Mouse (Mus musculus) adrenal gland, postnatal 14 days (tissue): ENCODE measurements around the gene Zp1. TPM values are rescaled to one million over a fixed set of nuclear protein-coding genes. Genes with fewer than 3 reads are reported as not detected.

Experiments used
- DNase-seq: peaks from one replicate; pipeline ENCODE4 v3.0.0; 2021; ENCODE audit warnings: mixed read lengths
- long read RNA-seq, 2 experiments: library from polyadenylated mRNA; stranded (forward); transcript quantifications; one replicate each; pipeline ENCODE4 v2.0.0; 2021
- total RNA-seq: library from RNA; stranded (reverse); gene quantifications from 2 replicates; pipeline ENCODE4 v1.2.3, GENCODE M21; 2021

Zp1 gene
- total RNA-seq = not detected in 2 replicates
- long read RNA-seq, experiment 1 = 0 reads
- long read RNA-seq, experiment 2 = 0 reads

DNA sequence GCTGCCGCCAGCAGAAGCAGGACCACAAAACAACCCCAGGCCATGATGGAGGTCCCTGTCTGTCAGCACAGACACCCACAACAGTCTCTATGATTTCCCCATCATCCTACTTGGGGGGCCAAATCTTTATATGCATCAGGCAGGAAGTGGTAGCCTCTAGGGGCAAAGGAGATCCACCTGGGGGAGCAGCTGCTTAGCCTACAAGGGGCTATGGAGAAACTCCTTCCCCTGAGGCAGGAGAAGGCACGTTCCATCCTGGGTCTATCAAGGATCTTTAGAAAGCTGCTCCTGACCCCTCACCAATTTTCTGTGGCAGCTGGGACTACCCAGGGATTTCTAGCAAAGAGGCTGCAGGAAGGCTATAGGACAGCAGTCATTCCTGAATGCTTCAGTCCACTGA is at the start of gene Zp1:
Zp1 (minus strand) TSS at position 101 of the 400 bp plus-strand sequence.
- DNase-seq = no peak

- peak; percentile 85 for DNase-seq
Measured at GRCm38 (mm10) chr19:10968578-10968977, 48.1 kb upstream of the Zp1 start.

GRCm38 (mm10) chr19:10965721-10966120 is 45.3 kb upstream of the Zp1 start:
- peak; percentile 60 for DNase-seq

- no peak for DNase-seq
Measured at GRCm38 (mm10) chr19:10959978-10960346, 39.5 kb upstream of the Zp1 start.

DNA sequence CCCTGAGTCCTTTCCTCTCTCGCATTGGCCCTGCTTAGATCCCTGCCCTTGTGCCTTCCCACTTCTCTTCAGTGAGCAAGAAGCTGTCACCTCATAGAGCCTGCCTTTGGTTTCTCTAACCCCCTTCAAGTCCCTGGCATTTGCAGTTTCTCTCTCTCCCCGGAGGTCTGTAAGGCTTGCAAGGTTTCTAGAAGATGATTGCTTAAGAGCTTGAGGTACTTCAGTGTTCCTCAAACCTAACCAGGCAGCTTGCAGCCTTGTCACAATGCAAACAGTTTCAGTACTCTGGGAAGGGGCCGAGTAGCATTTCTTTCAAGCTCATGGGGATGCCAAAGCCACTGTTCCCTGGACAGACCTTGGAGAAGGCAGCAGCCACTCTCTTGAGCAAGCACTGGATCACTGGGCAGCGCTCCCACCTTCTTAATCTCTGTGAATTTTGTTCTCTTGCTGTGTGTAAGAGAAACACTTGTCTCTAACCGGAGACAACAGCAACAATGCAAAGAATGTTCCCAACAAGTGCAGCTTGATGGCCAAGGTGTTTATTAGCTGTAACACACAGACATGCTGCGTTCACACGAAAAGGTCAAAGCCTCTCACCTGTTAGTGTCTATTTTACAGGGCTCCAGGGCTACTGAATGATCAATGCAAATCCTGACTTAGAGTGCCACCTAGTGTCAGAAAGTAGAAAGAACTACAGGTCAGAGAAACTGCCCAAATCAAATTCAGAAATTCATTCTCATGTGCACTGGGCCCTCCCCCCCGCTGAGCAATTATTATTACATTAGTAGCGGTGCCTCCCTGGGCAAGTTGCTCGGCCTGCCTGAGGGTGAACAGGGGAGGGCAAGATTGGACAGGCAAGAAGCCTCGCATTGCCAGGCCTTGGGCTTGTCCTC is 38.9 kb upstream of the Zp1 start:
- DNase-seq = peak; percentile 57

- peak; percentile 52 for DNase-seq
Measured at GRCm38 (mm10) chr19:10952021-10952939, 31.8 kb upstream of the Zp1 start.

DNA sequence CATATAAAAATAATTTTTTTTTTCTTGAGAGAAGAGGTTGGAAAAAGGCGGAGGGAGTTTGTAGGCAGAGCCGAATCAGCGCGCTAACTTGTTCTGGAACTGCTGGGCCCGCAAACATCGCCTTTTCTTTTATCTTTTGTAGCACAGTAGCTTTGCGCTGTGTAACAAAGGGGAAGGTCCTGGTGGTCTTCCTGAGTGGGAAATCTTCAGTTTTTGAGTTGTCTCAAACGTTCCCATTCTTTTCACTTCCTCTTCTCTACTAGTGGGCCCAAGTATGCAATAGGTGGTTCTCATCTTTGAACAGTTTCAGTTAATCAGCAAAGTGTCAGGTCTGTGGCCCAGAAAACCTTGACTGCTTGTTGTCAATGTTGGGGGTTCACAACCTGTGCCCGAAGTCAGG is 29.1 kb upstream of the Zp1 start:
- DNase-seq = no peak

GRCm38 (mm10) chr19:10949112-10949511 is 28.7 kb upstream of the Zp1 start, which contains the start of gene Ccdc86:
TSS of gene Ccdc86 (minus strand) at chr19:10949266.
- peak; percentile 98 for DNase-seq

- peak; percentile 44 for DNase-seq
Measured at GRCm38 (mm10) chr19:10948416-10948815, 28.0 kb upstream of the Zp1 start.

DNA sequence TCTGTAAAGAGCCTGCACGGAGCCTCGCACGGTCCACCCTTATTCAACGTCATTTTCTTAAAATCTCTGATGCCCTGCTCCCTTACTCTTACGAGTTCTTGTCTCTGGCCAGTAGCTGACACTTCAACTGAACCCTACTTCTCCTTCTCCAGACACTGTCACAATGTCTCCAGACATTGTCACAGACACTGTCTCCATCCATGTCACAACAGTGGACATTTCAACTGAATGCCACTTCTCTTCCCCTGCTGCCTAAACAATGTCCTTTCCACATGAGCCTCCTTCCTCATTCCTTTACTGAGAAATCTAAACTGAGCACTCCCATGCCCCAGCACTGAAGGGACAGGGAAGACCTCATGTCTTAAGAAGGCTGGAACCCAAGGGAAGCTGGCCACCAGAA is 26.8 kb upstream of the Zp1 start:
- DNase-seq = no peak

DNA sequence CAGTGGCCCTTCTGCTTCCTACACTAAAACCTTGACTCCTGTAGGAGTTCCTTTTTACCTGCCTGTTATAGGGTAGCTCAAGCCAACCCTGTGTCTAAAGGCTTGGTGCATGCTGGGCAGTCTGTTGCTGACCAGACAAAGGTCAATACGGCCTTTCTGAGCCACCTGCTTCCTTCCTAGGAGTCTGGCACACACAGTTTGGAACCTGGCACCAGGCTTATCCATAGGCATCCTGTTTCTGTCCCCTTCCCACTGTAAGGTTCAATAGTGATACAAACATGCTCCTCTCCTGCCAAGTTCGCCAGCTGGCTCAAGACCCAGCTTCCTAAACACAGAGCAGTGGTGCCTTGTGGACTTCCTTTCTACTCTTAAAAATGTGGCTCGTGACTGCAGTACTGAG is 26.1 kb upstream of the Zp1 start:
- DNase-seq = no peak

DNA sequence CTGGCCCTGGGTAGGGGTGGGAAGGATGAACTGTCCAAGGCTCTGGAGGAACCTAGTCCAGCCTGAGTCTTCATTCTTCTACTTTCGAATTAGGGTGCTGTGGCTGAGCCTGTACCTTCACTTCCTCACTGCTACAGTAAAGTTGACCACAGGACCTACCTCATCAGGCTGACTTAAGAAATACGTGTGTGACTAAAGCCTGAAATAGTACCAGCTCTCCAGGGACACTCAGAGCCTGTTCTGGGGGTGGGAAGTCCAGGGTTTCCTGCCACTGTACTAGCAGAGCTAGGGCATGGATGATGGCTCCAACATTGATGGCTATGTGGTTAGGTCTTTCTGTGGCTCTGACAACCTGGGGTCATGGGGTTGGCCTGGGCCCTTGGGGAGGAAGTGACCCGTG is 23.5 kb upstream of the Zp1 start:
- no peak for DNase-seq

DNA sequence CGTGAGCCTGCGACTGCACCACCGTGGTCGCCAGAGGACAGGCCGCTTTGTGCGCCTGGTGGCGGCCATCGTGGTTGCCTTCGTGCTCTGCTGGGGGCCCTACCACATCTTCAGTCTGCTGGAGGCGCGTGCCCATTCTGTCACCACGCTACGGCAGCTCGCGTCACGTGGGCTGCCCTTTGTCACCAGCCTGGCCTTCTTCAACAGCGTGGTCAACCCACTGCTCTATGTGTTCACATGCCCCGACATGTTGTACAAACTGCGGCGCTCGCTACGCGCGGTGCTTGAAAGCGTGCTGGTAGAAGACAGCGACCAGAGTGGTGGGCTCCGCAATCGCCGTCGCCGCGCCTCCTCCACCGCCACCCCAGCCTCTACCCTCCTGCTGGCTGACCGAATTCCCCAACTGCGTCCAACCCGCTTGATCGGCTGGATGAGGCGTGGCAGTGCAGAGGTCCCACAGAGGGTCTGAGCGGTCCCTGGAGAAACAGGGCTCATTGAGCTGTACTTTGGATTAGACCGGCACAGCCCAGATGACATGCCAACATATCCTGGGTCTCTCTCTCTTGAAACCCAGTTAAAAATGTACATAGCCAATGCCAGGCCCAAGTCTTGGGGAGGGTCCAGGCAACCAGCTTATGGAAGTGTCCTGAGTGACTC is 20.5 kb upstream of the Zp1 start:
- peak; percentile 24 for DNase-seq

GRCm38 (mm10) chr19:10940097-10940800 is 19.8 kb upstream of the Zp1 start:
- peak; percentile 85 for DNase-seq

- DNase-seq = no peak
Measured at GRCm38 (mm10) chr19:10938771-10939170, 18.3 kb upstream of the Zp1 start.

DNA sequence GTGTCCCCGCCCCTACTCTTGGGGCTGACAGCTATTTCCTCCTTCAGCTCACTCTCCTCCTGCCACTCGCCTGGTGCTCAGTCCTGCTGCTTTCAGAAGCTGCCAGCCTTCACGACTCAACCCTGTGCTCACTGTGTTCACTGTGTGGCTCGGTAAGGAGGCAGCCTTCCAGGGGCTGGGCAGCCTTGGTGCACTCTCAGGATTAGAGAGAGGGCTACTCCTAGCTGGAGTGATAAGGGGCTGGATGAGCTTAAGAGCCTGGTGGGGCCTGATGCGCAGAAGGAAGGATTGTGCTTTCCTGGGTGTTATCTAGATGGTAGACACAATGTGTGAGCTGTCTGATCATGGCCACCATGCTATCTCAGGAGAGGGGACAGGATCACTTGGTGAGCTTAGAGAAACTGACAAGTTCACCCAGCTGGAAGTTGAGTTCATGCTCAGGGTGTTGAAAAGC is 16.7 kb upstream of the Zp1 start, which contains the start of gene Ptgdr2:
Ptgdr2 (plus strand) TSS at position 51 of the 454 bp plus-strand sequence.
- DNase-seq = no peak

- DNase-seq = no peak
Measured at GRCm38 (mm10) chr19:10936077-10936476, 15.6 kb upstream of the Zp1 start.

- DNase-seq = no peak
Measured at GRCm38 (mm10) chr19:10935029-10935428, 14.6 kb upstream of the Zp1 start.

DNA sequence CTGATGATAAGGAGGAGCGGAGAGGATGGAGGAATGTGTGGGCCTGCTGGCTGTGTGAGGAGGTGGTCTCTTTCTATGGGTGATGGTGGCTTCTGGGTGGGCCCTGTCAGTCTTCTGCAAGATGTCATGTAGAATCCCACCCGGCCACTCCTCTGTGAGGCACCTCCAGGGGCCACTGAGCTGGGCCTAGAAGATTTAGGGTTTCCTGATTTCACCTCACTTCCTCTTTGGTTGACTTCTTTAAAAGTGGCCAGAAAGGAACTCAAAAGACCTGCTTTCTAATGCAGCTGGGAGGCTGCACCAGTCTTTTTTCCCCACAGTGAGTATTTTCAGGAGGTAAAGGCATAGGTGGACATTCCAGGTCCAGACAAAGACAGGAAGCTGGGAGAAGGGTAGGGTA is 10.2 kb upstream of the Zp1 start:
- no peak for DNase-seq

- DNase-seq = no peak
Measured at GRCm38 (mm10) chr19:10926666-10927065, 6.2 kb upstream of the Zp1 start.

DNA sequence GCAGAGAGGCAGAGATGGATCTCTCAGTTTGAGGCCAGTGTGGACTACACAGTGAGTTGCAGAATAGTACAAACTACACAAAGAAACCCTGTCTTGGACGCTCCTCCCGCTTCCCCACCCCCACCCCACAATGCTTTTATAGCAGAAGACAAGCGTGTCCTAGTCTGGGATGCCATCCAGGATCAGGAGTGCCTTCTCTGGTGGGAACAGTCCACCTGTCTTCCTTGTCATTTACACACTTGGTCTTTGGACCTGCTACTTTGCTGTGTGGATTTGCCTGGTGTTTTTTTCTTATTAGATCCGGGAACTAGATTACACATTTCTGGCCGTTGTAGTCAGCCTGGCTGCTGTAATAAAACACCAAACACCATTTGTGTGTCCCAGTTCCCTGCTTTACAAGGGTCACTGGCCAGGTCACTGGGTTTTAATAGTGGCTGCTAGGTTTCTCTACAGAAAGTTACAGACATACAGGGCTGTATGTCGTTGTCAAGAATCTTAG is 5.7 kb upstream of the Zp1 start:
- no peak for DNase-seq
